Mouse (Mus musculus) cerebellum, adult (tissue): Measurements from ENCODE around the gene Specc1l.
A peak's percentile ranks its signal among the peaks of the same experiment; 100 is the strongest.

Experiments
- ATAC-seq: cut with Nextera tagmentation; 2 replicates; pipeline ENCODE4 v1.9.2; 2017; ENCODE audit warnings: mild to moderate bottlenecking, moderate library complexity, mixed read lengths; ENCODE audit not compliant: insufficient number of reproducible peaks, low FRiP score, low TSS enrichment

Specc1l gene

GRCm38 (mm10) chr10:75211807-75212645 is at the start of gene Specc1l:
TSS of gene Specc1l (plus strand) at chr10:75212073.
- ATAC-seq: peak; percentile 99

DNA sequence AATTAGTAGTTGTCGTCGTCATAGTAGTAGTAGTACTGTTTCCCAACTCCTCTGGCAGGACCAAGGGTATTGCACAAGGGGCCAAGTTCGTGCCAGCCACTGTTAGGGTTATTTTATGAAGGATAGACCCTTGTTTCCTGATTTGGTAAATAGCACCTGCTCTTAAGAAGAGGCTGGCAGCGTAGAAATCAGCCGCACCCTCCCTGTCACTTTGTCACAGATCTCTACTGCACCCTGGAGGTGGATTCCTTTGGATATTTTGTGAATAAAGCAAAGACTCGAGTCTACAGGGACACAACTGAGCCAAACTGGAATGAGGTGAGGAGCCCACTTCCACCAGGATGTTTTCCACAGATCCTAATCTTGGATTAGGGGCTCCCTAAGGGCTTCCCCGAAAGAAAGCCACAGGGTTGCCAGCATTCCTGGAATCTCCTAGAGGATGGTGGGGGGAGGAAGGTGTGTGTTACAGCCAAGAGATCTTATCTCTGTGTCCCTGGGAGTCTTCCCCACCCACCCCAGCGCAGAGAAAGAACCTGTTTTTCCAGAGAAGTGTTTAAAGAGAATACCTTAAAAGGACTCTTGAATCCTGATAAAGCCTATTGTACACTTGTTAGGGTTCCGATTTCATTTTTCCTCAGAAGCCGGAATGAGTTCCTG is 45.9 kb upstream of the Specc1l start:
- no peak for ATAC-seq

- no peak for ATAC-seq
These were observed 45.3 kb upstream of the Specc1l start for GRCm38 (mm10) chr10:75166601-75167000.

GRCm38 (mm10) chr10:75170207-75170850 is 41.5 kb upstream of the Specc1l start:
- no peak for ATAC-seq

- no peak for ATAC-seq
These were observed 38.8 kb upstream of the Specc1l start for GRCm38 (mm10) chr10:75173056-75173455.

GRCm38 (mm10) chr10:75173712-75174111 is 38.2 kb upstream of the Specc1l start:
- ATAC-seq: no peak

- no peak for ATAC-seq
These were observed 35.4 kb upstream of the Specc1l start for GRCm38 (mm10) chr10:75176494-75176893.

DNA sequence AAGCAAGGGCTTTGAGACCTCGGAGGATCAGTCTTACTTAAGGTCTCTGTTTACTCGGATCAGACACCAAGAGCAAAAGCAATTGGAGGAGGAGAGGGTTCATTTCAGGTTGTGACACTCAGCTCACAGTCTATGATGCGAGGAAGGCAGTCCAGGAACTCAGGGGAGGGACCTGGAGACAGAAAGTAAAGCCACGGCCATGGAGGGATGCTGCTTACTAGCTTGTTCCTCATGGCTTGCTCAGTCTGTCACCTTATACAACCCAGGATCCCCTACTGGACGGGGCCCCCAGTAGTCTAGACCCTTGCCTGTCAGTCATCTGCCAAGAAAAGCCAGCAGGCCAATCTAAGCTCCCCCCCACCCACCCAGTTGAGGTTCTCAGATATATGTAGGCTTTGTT is 33.0 kb upstream of the Specc1l start:
- ATAC-seq: no peak

DNA sequence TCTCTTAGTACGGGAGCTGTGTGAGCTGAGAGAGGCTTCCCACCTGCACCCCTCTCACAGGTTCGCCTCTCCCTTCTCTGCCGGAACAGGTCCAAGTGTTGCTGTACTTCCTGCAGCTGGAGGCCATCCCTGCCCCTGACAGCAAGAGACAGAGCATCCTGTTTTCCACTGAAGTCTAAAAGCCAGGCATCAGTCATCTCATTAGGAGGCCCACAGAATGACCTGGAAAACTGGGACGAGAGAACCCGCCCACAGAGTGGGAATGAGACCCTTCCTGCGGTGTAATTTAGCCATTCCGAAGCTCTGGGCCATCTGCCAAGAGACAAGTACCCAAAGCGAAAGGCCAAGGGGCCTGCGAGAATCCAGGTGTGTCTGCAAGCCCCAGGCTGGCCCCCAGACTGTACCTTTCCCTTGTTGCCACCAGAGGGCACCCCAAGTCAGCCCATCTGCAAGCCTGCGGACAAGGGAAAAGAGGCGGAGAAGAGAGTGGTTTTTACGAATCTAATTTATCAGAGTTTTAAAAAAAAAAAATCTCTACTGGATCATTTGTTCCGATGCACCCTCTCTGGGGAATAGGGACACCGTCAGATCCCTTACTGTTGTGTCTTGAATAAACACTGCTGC is 29.6 kb upstream of the Specc1l start:
- peak; percentile 60; the same call in 1 of the 2 replicates for ATAC-seq

GRCm38 (mm10) chr10:75184826-75185225 is 27.0 kb upstream of the Specc1l start:
- no peak for ATAC-seq

GRCm38 (mm10) chr10:75186551-75186950 is 25.3 kb upstream of the Specc1l start:
- no peak for ATAC-seq

DNA sequence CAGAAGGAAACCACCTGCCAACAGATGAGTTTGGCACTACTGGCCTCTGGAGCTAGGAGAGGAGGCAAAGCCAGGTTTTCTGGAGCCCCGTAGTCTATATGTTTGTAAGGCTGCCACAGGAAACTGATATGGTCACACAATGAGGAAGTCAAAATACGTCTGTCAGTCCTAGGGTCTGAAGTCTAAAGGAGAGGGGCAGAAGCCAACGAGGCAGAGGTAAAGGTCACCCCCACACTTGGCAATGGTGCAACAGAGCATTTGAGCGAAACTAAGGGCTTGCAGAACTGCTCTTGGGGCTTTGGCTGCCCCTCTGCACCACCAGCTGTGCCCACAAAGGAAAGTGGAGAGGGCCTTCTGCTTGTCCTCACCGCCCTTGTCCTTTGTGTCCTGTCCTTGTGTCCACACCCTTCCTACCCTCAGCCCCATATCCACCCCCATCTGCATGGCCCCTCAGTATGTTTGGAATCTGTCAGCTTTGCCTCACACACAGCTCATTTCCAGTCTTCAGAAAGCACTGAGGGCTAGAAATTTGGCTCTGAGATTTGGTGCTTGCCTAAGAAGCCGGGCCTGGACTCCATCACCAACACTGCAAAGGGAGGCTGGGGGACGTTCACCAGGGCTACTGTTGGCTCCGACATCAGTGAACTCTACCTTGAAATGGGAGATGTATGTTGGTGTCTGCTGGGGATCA is 24.4 kb upstream of the Specc1l start:
- no peak for ATAC-seq

DNA sequence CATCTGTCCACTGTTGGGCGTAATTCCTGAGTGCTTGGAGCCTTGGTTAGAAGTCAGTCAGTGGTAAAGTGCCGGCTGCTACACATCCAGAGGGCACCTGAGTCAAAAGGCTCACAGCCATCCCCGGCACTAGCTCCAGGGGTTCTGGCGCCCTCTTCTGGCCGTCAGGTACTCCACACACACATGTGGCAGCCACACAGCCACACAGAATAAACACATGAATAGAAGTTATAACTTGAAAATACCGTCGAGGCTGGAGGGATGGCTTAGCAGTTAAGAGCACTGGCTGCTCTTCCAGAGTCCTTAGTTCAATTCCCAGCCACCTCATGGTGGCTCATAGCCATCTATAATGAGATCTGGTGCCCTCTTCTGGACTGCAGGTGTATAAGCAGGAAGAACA is 20.2 kb upstream of the Specc1l start:
- no peak for ATAC-seq

- ATAC-seq: no peak
These were observed 14.1 kb upstream of the Specc1l start for GRCm38 (mm10) chr10:75197817-75198216.

DNA sequence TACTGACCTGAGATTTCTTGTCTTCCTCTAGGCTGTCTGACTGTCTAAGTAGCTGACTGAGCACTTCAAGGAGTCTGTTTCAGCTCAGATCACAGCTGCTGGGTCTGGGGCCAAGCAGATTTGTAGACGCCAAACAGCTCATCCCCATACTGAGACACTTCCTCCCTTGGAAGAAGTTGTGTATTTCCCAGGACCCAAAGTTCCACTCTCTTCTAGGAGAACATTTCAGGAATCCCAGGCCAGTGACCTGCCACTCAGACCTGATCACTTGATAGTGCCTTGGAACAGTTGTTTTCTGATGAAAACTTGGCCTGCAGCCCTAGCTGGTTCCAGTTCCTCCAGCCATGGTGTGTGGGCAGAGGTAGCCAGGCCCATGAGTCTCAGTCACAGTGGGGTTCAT is 11.1 kb upstream of the Specc1l start:
- no peak for ATAC-seq

GRCm38 (mm10) chr10:75206192-75206591 is 5.7 kb upstream of the Specc1l start:
- no peak for ATAC-seq

- ATAC-seq: no peak
These were observed 1.0 kb upstream of the Specc1l start for GRCm38 (mm10) chr10:75210841-75211240.

- no peak for ATAC-seq
These were observed 1.1 kb downstream of the Specc1l start for GRCm38 (mm10) chr10:75212981-75213380.

- ATAC-seq: no peak
These were observed 8.8 kb downstream of the Specc1l start for GRCm38 (mm10) chr10:75220722-75221121.

DNA sequence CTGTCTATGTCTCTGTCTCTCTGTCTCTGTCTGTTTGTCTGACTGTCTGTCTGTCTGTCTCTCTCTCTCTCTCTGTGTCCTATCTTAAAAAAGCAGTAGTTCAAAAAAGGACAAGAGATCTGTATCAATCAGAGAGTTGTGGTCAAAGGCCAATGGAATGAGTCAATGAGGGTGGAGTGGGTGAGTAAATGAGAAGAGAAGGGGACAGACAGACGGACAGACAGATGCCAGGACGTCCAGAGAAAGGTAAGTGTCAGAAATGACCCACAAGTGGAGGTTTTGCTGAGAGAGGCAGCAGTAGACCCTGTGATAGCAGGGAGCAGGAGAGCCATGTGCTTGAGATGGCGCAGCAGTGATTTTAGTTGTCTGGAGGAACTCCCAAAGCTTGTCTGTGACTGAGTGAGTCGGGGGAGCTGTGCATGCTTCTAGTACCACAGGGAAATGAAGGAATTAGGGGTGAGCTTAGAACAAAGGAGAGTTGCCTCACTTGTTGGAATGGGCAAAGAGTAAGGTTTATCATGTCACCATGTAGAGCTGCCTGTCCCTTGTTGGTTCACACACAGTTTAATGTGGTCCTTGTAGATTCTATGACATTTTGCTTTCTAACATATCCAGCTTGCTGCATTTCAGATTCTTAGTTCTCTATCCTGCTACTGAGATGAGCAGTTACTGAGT is 10.2 kb downstream of the Specc1l start:
- no peak for ATAC-seq
